Mouse (Mus musculus): Measurements from ENCODE around the gene Vwa2. TPM values are rescaled to one million over a fixed set of nuclear protein-coding genes. Genes with fewer than 3 reads are reported as not detected.

Gene Vwa2
- 10.0 and 16.1 TPM in 2 replicates for polyA plus RNA-seq (2014; fragmentation: Nextera tagmentation; extraction: Ambion mirVana)

- peak within 1 kb of the TSS; percentile 93 for H3K4me2 ChIP-seq (replicated peaks; ENCODE audit: low read depth, low read length)
- peaks cover 39% of the 10 kb centered on the region for H3K27me3 ChIP-seq (ENCODE audit: control insufficient read depth, insufficient read depth, low read length)
- peak; percentile 63 for ATAC-seq (ENCODE audit: low FRiP score, low TSS enrichment)
- peak within 1 kb of the TSS; percentile 65 for H3K9ac ChIP-seq (ENCODE audit: low read depth, low read length)
- H3K4me1 ChIP-seq (ENCODE audit: control insufficient read depth, insufficient read depth, low read length), result peaks cover 9% of the 10 kb centered on the region; the same call in 1 of the 2 replicates
- 2% methylated on average over 63 of the region's 71 CpGs for WGBS
- H3K4me3 ChIP-seq (ENCODE audit: low read length), result peak within 1 kb of the TSS; percentile 54
- H3K9me3 ChIP-seq (ENCODE audit: control insufficient read depth, low read length), result no peaks in the 10 kb centered on the region
- H3K36me3 ChIP-seq (ENCODE audit: control insufficient read depth, insufficient read depth, low read length), result no peaks in the 10 kb centered on the region
- no peak within 1 kb of the TSS for H3K27ac ChIP-seq (ENCODE audit: low read depth, low read length)
These were observed at the start of gene Vwa2 for GRCm38 (mm10) chr19:56873816-56874600. Gene Vwa2, plus strand, starts transcription at chr19:56874249.

GRCm38 (mm10) chr19:56826047-56826631, 47.9 kb upstream of the Vwa2 start, which contains the start of gene Tdrd1:
Gene Tdrd1, plus strand, starts transcription at chr19:56826209.
- H3K36me3 ChIP-seq (ENCODE audit: control insufficient read depth, insufficient read depth, low read length), result no peaks in the 10 kb centered on the region
- peak within 1 kb of the TSS; percentile 9; the same call in 1 of the 2 replicates for H3K4me3 ChIP-seq (ENCODE audit: low read length)
- 63% methylated on average over 44 of the region's 44 CpGs for WGBS
- H3K27ac ChIP-seq (ENCODE audit: low read depth, low read length), result no peak within 1 kb of the TSS
- peaks cover 5% of the 10 kb centered on the region; the same call in 1 of the 2 replicates for H3K4me1 ChIP-seq (ENCODE audit: control insufficient read depth, insufficient read depth, low read length)
- H3K27me3 ChIP-seq (ENCODE audit: control insufficient read depth, insufficient read depth, low read length), result no peaks in the 10 kb centered on the region; the same call in 1 of the 2 replicates
- no peak for ATAC-seq (ENCODE audit: low FRiP score, low TSS enrichment)
- H3K4me2 ChIP-seq (replicated peaks; ENCODE audit: low read depth, low read length), result peak within 1 kb of the TSS; percentile 23
- no peak within 1 kb of the TSS for H3K9ac ChIP-seq (ENCODE audit: low read depth, low read length)
- H3K9me3 ChIP-seq (ENCODE audit: control insufficient read depth, low read length), result no peaks in the 10 kb centered on the region

GRCm38 (mm10) chr19:56828305-56828704, 45.7 kb upstream of the Vwa2 start:
- no peaks in the 10 kb centered on the region for H3K9me3 ChIP-seq (ENCODE audit: control insufficient read depth, low read length)
- no peak overlapping the region for H3K4me3 ChIP-seq (ENCODE audit: low read length)
- H3K27ac ChIP-seq (ENCODE audit: low read depth, low read length), result no peak overlapping the region
- H3K4me2 ChIP-seq (replicated peaks; ENCODE audit: low read depth, low read length), result no peak overlapping the region
- no peak overlapping the region for H3K9ac ChIP-seq (ENCODE audit: low read depth, low read length)
- H3K27me3 ChIP-seq (ENCODE audit: control insufficient read depth, insufficient read depth, low read length), result no peaks in the 10 kb centered on the region; the same call in 1 of the 2 replicates
- no peaks in the 10 kb centered on the region for H3K36me3 ChIP-seq (ENCODE audit: control insufficient read depth, insufficient read depth, low read length)
- no peak for ATAC-seq (ENCODE audit: low FRiP score, low TSS enrichment)
- H3K4me1 ChIP-seq (ENCODE audit: control insufficient read depth, insufficient read depth, low read length), result 0 out of 2 replicates have a peak, but pooled peaks cover 3% of the 10 kb centered on the region
- WGBS, result 72% methylated on average over 11 of the region's 11 CpGs

GRCm38 (mm10) chr19:56829267-56829666, 44.8 kb upstream of the Vwa2 start:
- Histone ChIP-seq H3K9ac (ENCODE audit: low read depth, low read length) (no peak overlapping the region), H3K4me2 (replicated peaks; ENCODE audit: low read depth, low read length) (no peak overlapping the region), H3K27me3 (ENCODE audit: control insufficient read depth, insufficient read depth, low read length) (no peaks in the 10 kb centered on the region), H3K4me1 (ENCODE audit: control insufficient read depth, insufficient read depth, low read length) (0 out of 2 replicates have a peak, but pooled peaks cover 3% of the 10 kb centered on the region), H3K27ac (ENCODE audit: low read depth, low read length) (no peak overlapping the region), H3K4me3 (ENCODE audit: low read length) (no peak overlapping the region), H3K36me3 (ENCODE audit: control insufficient read depth, insufficient read depth, low read length) (no peaks in the 10 kb centered on the region), H3K9me3 (ENCODE audit: control insufficient read depth, low read length) (no peaks in the 10 kb centered on the region)
- 85% methylated on average over 9 of the region's 9 CpGs for WGBS
- ATAC-seq (ENCODE audit: low FRiP score, low TSS enrichment), result no peak

- Histone ChIP-seq H3K4me3 (ENCODE audit: low read length) (no peak overlapping the region), H3K36me3 (ENCODE audit: control insufficient read depth, insufficient read depth, low read length) (no peaks in the 10 kb centered on the region), H3K4me1 (ENCODE audit: control insufficient read depth, insufficient read depth, low read length) (0 out of 2 replicates have a peak, but pooled peaks cover 3% of the 10 kb centered on the region), H3K27ac (ENCODE audit: low read depth, low read length) (no peak overlapping the region), H3K4me2 (replicated peaks; ENCODE audit: low read depth, low read length) (no peak overlapping the region), H3K9ac (ENCODE audit: low read depth, low read length) (no peak overlapping the region), H3K27me3 (ENCODE audit: control insufficient read depth, insufficient read depth, low read length) (no peaks in the 10 kb centered on the region), H3K9me3 (ENCODE audit: control insufficient read depth, low read length) (no peaks in the 10 kb centered on the region)
- 86% methylated on average over 4 of the region's 4 CpGs for WGBS
- no peak for ATAC-seq (ENCODE audit: low FRiP score, low TSS enrichment)
These were observed 43.9 kb upstream of the Vwa2 start for GRCm38 (mm10) chr19:56830163-56830562.

- no peaks in the 10 kb centered on the region for H3K27me3 ChIP-seq (ENCODE audit: control insufficient read depth, insufficient read depth, low read length)
- WGBS, result 68% methylated on average over 9 of the region's 9 CpGs
These were observed 38.7 kb upstream of the Vwa2 start for GRCm38 (mm10) chr19:56835340-56835739.

GRCm38 (mm10) chr19:56838942-56839706, 34.9 kb upstream of the Vwa2 start:
- H3K27me3 ChIP-seq (ENCODE audit: control insufficient read depth, insufficient read depth, low read length), result no peaks in the 10 kb centered on the region
- H3K4me2 ChIP-seq (replicated peaks; ENCODE audit: low read depth, low read length), result no peak overlapping the region
- WGBS, result 78% methylated on average over 17 of the region's 17 CpGs
- no peaks in the 10 kb centered on the region for H3K4me1 ChIP-seq (ENCODE audit: control insufficient read depth, insufficient read depth, low read length)
- H3K9me3 ChIP-seq (ENCODE audit: control insufficient read depth, low read length), result no peaks in the 10 kb centered on the region
- no peak overlapping the region for H3K27ac ChIP-seq (ENCODE audit: low read depth, low read length)
- H3K9ac ChIP-seq (ENCODE audit: low read depth, low read length), result no peak overlapping the region
- H3K36me3 ChIP-seq (ENCODE audit: control insufficient read depth, insufficient read depth, low read length), result no peaks in the 10 kb centered on the region
- ATAC-seq (ENCODE audit: low FRiP score, low TSS enrichment), result no peak
- H3K4me3 ChIP-seq (ENCODE audit: low read length), result no peak overlapping the region

More at GRCm38 (mm10) chr19:56835340-56835739, 38.7 kb upstream of the Vwa2 start:
- ATAC-seq (ENCODE audit: low FRiP score, low TSS enrichment), result no peak
- no peaks in the 10 kb centered on the region for H3K36me3 ChIP-seq (ENCODE audit: control insufficient read depth, insufficient read depth, low read length)
- no peak overlapping the region for H3K4me2 ChIP-seq (replicated peaks; ENCODE audit: low read depth, low read length)
- no peaks in the 10 kb centered on the region for H3K4me1 ChIP-seq (ENCODE audit: control insufficient read depth, insufficient read depth, low read length)
- no peak overlapping the region for H3K9ac ChIP-seq (ENCODE audit: low read depth, low read length)
- no peak overlapping the region for H3K4me3 ChIP-seq (ENCODE audit: low read length)
- no peak overlapping the region for H3K27ac ChIP-seq (ENCODE audit: low read depth, low read length)
- H3K9me3 ChIP-seq (ENCODE audit: control insufficient read depth, low read length), result no peaks in the 10 kb centered on the region

GRCm38 (mm10) chr19:56842974-56843373, 31.1 kb upstream of the Vwa2 start:
- Histone ChIP-seq H3K36me3 (ENCODE audit: control insufficient read depth, insufficient read depth, low read length) (no peaks in the 10 kb centered on the region), H3K4me3 (ENCODE audit: low read length) (no peak overlapping the region), H3K9ac (ENCODE audit: low read depth, low read length) (no peak overlapping the region), H3K4me1 (ENCODE audit: control insufficient read depth, insufficient read depth, low read length) (no peaks in the 10 kb centered on the region), H3K27me3 (ENCODE audit: control insufficient read depth, insufficient read depth, low read length) (no peaks in the 10 kb centered on the region), H3K27ac (ENCODE audit: low read depth, low read length) (no peak overlapping the region), H3K9me3 (ENCODE audit: control insufficient read depth, low read length) (peaks cover 3% of the 10 kb centered on the region; the same call in 1 of the 2 replicates), H3K4me2 (replicated peaks; ENCODE audit: low read depth, low read length) (no peak overlapping the region)
- no peak for ATAC-seq (ENCODE audit: low FRiP score, low TSS enrichment)
- 90% methylated on average over 12 of the region's 12 CpGs for WGBS

Measured in kidney, embryonic 14.5 days (tissue).